ENCODE assay signal across 14 mouse cellular contexts in genomic region chr9:123769532-123769931, GRCm38 (mm10). TPM values are rescaled to one million over a fixed set of nuclear protein-coding genes. Genes with fewer than 3 reads are reported as not detected.
A peak's percentile ranks its signal among the peaks of the same experiment; 100 is the strongest.
DNase-seq lines count a peak whose midpoint lies in the region; ATAC-seq and TF ChIP-seq lines count a peak whose summit lies in the region.
"Had no signal": no experiment of that assay in that cellular context is flagged by ENCODE, and none has a peak within 500 bp of the region (broad histone marks: within the 10 kb centered on the region; RNA-seq: fewer than 3 reads in every experiment).

No protein-coding gene starts in this region.

- H3K79me2 ChIP-seq in macrophage (ENCODE audit: inconsistent target) = no peaks in the 10 kb centered on the region

- no peak for TF ChIP-seq CTCF in lung, postnatal 0 days (IDR thresholded peaks at IDR 0.05)
- no peak for TF ChIP-seq CTCF in lung, adult 2 months (IDR thresholded peaks at IDR 0.05; ENCODE audit: insufficient read depth, low read length)

- H3K9ac ChIP-seq in lung, postnatal 0 days (replicated peaks; ENCODE audit: low read depth) = no peak overlapping the region

- H3K4me1 ChIP-seq in lung, postnatal 0 days (ENCODE audit: insufficient read depth, low read depth, low read length) = no peaks in the 10 kb centered on the region
- H3K4me1 ChIP-seq in lung, adult 2 months (ENCODE audit: control insufficient read depth, insufficient read depth, low read length) = no peaks in the 10 kb centered on the region

- no peaks in the 10 kb centered on the region for H3K27me3 ChIP-seq in lung, postnatal 0 days (replicated peaks; ENCODE audit: insufficient read depth, low read length)

- H3K36me3 ChIP-seq in lung, postnatal 0 days (ENCODE audit: insufficient read depth, low read length) = no peaks in the 10 kb centered on the region
- no peaks in the 10 kb centered on the region for H3K36me3 ChIP-seq in macrophage (ENCODE audit: inconsistent target)

- ATAC-seq in lung, postnatal 0 days = no peak

- intact Hi-C loops in heart, postnatal 10 days (cut with DNase I) = no loop called here
- intact Hi-C loops in heart, postnatal 25 days (cut with DNase I) = no loop called here

- peak; percentile 18 to 22 for DNase-seq in heart, postnatal 10 days
- DNase-seq in heart, postnatal 25 days (ENCODE audit: low spot score) = no peak
- peak; percentile 43 for DNase-seq in lung, postnatal 0 days (ENCODE audit: low spot score)
- DNase-seq in lung, adult 2 months = no peak
- DNase-seq in thymus, postnatal 14 days = peak; percentile 58
- no peak for DNase-seq in retina, embryonic 14.5 days (ENCODE audit: low spot score)
- no peak for DNase-seq in MN1 (ENCODE audit: low spot score)
- DNase-seq: cerebellum, postnatal 25 days; heart, postnatal 4 days; kidney, adult 8-10 months; layer of hippocampus, postnatal 36 days had no signal

- no peak for TF ChIP-seq EP300 in lung, postnatal 0 days (IDR thresholded peaks at IDR 0.05)

- H3K4me3 ChIP-seq in lung, postnatal 0 days (ENCODE audit: low read depth, low read length) = no peak overlapping the region
- H3K4me3 ChIP-seq in lung, adult 2 months (replicated peaks; ENCODE audit: extremely low read depth, low read depth, low read length) = no peak overlapping the region
- H3K4me3 ChIP-seq in macrophage (ENCODE audit: inconsistent target) = no peak overlapping the region; the same call in 1 of the 2 replicates
- H3K4me3 ChIP-seq: erythroblast, embryonic 14.5 days had no signal

- 30% methylated on average over 6 of the region's 6 CpGs for WGBS in lung, postnatal 0 days
- 16% methylated on average over 6 of the region's 6 CpGs for WGBS in lung, adult 2 months
- WGBS in macrophage (ENCODE audit: missing documents) = 2% methylated on average over 6 of the region's 6 CpGs

- no peak for TF ChIP-seq POLR2A in lung, adult 2 months (IDR thresholded peaks at IDR 0.05; ENCODE audit: borderline replicate concordance, extremely low read depth, low read depth, low read length)

- no peaks in the 10 kb centered on the region for H3K9me3 ChIP-seq in lung, postnatal 0 days (ENCODE audit: low read length)

- H3K4me2 ChIP-seq in lung, postnatal 0 days (replicated peaks; ENCODE audit: low read depth, low read length) = no peak overlapping the region

- no peak overlapping the region for H3K27ac ChIP-seq in lung, postnatal 0 days (ENCODE audit: low read length)
- H3K27ac ChIP-seq in macrophage = peak overlapping the region; percentile 67

RNA-seq across cellular contexts. Expression of gene Cxcr6, which starts 36.7 kb away (rescaled TPM):
- total RNA-seq in heart, postnatal 10 days (2021) = not detected
- under 1 TPM in 1 of 2 experiments, not detected in 1; 0.21 TPM for total RNA-seq in heart, postnatal 25 days (2021)
- 0.39 and 0.49 TPM in 2 replicates for polyA plus RNA-seq in lung, postnatal 0 days (2015; fragmentation: Nextera tagmentation; extraction: Ambion mirVana)
- polyA plus RNA-seq in lung, adult 2 months (2012; rRNA removed) = 1.3 and 1.6 TPM in 2 replicates
- total RNA-seq in macrophage (2018; cell fraction: chromatin; rRNA removed) = under 1 TPM in 1 of 26 experiments, not detected in 25; 0.33 TPM
- total RNA-seq in macrophage (2018; cell fraction: cytosol; rRNA removed) = under 1 TPM in 10 of 26 experiments, not detected in 16; 0.06 to 0.28 (median 0.10) TPM
- total RNA-seq in macrophage (2018; cell fraction: nucleus; rRNA removed) = under 1 TPM in 2 of 26 experiments, not detected in 24; 0.28 to 0.42 TPM
- 0.09 TPM in 1 of 3 replicates, not detected in the others for polyA plus RNA-seq in macrophage (2018)
- total RNA-seq: heart, postnatal 4 days; layer of hippocampus, postnatal 36 days; midbrain, postnatal 0 days had no signal
- polyA plus RNA-seq: erythroblast, embryonic 14.5 days had no signal

RNA-seq across cellular contexts. Expression of gene Lztfl1, which starts 52.0 kb away (rescaled TPM):
- 10 to 100 TPM; 38.3 to 42.2 TPM for total RNA-seq in heart, postnatal 10 days (2021)
- 10 to 100 TPM; 38.0 to 40.7 TPM for total RNA-seq in heart, postnatal 25 days (2021)
- 38.6 and 38.7 TPM in 2 replicates for polyA plus RNA-seq in lung, postnatal 0 days (2015; fragmentation: Nextera tagmentation; extraction: Ambion mirVana)
- polyA plus RNA-seq in lung, adult 2 months (2012; rRNA removed) = 2.6 and 4.5 TPM in 2 replicates
- 100 to 1,000 TPM in 8 of 26 experiments, 10 to 100 TPM in 18; 26.4 to 266 (median 59.9) TPM for total RNA-seq in macrophage (2018; cell fraction: chromatin; rRNA removed)
- 10 to 100 TPM in 25 of 26 experiments, 1 to 10 TPM in 1; 10.0 to 36.0 (median 15.7) TPM for total RNA-seq in macrophage (2018; cell fraction: cytosol; rRNA removed)
- total RNA-seq in macrophage (2018; cell fraction: nucleus; rRNA removed) = 100 to 1,000 TPM in 2 of 26 experiments, 10 to 100 TPM in 24; 18.0 to 129 (median 35.2) TPM
- 9.3 to 35.1 TPM (median 12.2 TPM) in 3 replicates for polyA plus RNA-seq in macrophage (2018)

Comparison
In these comparisons a context has a peak if more than half of its experiments do, and no peak if none do; other contexts are left out.
1. DNase-seq: peak in heart, postnatal 10 days (2 of 2), lung, postnatal 0 days (single experiment) and thymus, postnatal 14 days (single experiment); none in heart, postnatal 25 days (single experiment), lung, adult 2 months (single experiment), retina, embryonic 14.5 days (single experiment) and MN1 (single experiment).